Comparison of ENCODE assay signal across 19 mouse cellular contexts in genomic region chr1:69157346-69157745, GRCm38 (mm10). TPM values are rescaled to one million over a fixed set of nuclear protein-coding genes. Genes with fewer than 3 reads are reported as not detected.
A peak's percentile ranks its signal among the peaks of the same experiment; 100 is the strongest.
DNase-seq lines count a peak whose midpoint lies in the region; ATAC-seq lines count a peak whose summit lies in the region.
"Had no signal": no experiment of that assay in that cellular context is flagged by ENCODE, and none has a peak within 500 bp of the region (broad histone marks: within the 10 kb centered on the region; RNA-seq: fewer than 3 reads in every experiment).

No protein-coding gene starts in this region.

- H3K27ac ChIP-seq in hindbrain, embryonic 13.5 days = no peak overlapping the region
- H3K27ac ChIP-seq in midbrain, embryonic 15.5 days = no peak overlapping the region
- H3K27ac ChIP-seq: heart, embryonic 10.5 days had no signal

- no peaks in the 10 kb centered on the region for H3K9me3 ChIP-seq in hindbrain, embryonic 13.5 days
- H3K9me3 ChIP-seq in midbrain, embryonic 15.5 days = no peaks in the 10 kb centered on the region
- H3K9me3 ChIP-seq: heart, embryonic 10.5 days had no signal

- no peak overlapping the region for H3K4me3 ChIP-seq in hindbrain, embryonic 13.5 days
- H3K4me3 ChIP-seq in midbrain, embryonic 15.5 days = no peak overlapping the region
- H3K4me3 ChIP-seq: heart, embryonic 10.5 days had no signal

- peak; percentile 78 for ATAC-seq in hindbrain, embryonic 13.5 days (ENCODE audit: low FRiP score)
- ATAC-seq in midbrain, embryonic 15.5 days (replicated peaks) = peak; percentile 91
- no peak for ATAC-seq in erythroblast, adult 5-6 weeks (replicated peaks; ENCODE audit: low FRiP score, poor library complexity, severe bottlenecking)
- ATAC-seq: intestine, embryonic 16.5 days had no signal

- DNase-seq in Muller cell, postnatal 12 days (ENCODE audit: inconsistent ontology term) = peak; percentile 26
- DNase-seq in embryo, embryonic 10.5 days (ENCODE audit: low spot score) = peak; percentile 31
- no peak for DNase-seq in spleen, postnatal 10 days (ENCODE audit: low spot score in 2 of 2)
- DNase-seq in cerebellum, adult 9-10 months = no peak
- DNase-seq: adrenal gland, adult 8-10 months; cerebellum, adult 8-10 months; gastrocnemius, postnatal 14 days; heart, postnatal 14 days; kidney, postnatal 25 days; liver; lung, adult 18-20 months; lung, postnatal 4 days; right cerebral cortex, postnatal 4 days had no signal

- no peak overlapping the region for H3K4me2 ChIP-seq in hindbrain, embryonic 13.5 days
- H3K4me2 ChIP-seq in midbrain, embryonic 15.5 days = no peak overlapping the region

- 39% methylated on average over 2 of the region's 2 CpGs for WGBS in hindbrain, embryonic 13.5 days
- WGBS in midbrain, embryonic 15.5 days = 37% methylated on average over 2 of the region's 2 CpGs

- H3K4me1 ChIP-seq in hindbrain, embryonic 13.5 days (replicated peaks) = no peaks in the 10 kb centered on the region; the same call in 1 of the 2 replicates
- peaks cover 5% of the 10 kb centered on the region; the same call in 1 of the 2 replicates for H3K4me1 ChIP-seq in midbrain, embryonic 15.5 days
- H3K4me1 ChIP-seq: heart, embryonic 10.5 days had no signal

- no peaks in the 10 kb centered on the region for H3K36me3 ChIP-seq in hindbrain, embryonic 13.5 days
- no peaks in the 10 kb centered on the region for H3K36me3 ChIP-seq in midbrain, embryonic 15.5 days (replicated peaks)
- H3K36me3 ChIP-seq: heart, embryonic 10.5 days had no signal

- no peaks in the 10 kb centered on the region for H3K27me3 ChIP-seq in hindbrain, embryonic 13.5 days
- no peaks in the 10 kb centered on the region for H3K27me3 ChIP-seq in midbrain, embryonic 15.5 days (replicated peaks)

- H3K9ac ChIP-seq in hindbrain, embryonic 13.5 days = no peak overlapping the region
- H3K9ac ChIP-seq in midbrain, embryonic 15.5 days = no peak overlapping the region

RNA-seq across cellular contexts. Expression of gene Erbb4, which starts 49.5 kb away (rescaled TPM):
- polyA plus RNA-seq in hindbrain, embryonic 13.5 days (2015; fragmentation: Nextera tagmentation; extraction: Ambion mirVana) = 13.7 and 15.3 TPM in 2 replicates
- 15.8 and 15.9 TPM in 2 replicates for polyA plus RNA-seq in midbrain, embryonic 15.5 days (2015; fragmentation: Nextera tagmentation; extraction: Ambion mirVana)
- total RNA-seq in erythroblast, adult 5-6 weeks (2015; ENCODE audit: low replicate concordance) = not detected in 2 replicates
- under 0.01 TPM in 2 replicates for total RNA-seq in erythroblast, adult 5-6 weeks (2017; ENCODE audit: low replicate concordance)
- total RNA-seq: ES-E14 had no signal
- polyA plus RNA-seq: intestine, embryonic 16.5 days had no signal

Comparison
In these comparisons a context has a peak if more than half of its experiments do, and no peak if none do; other contexts are left out.
1. DNase-seq: peak in Muller cell, postnatal 12 days (single experiment) and embryo, embryonic 10.5 days (single experiment); none in spleen, postnatal 10 days (0 of 2) and cerebellum, adult 9-10 months (single experiment).